In the genomic region with DNA sequence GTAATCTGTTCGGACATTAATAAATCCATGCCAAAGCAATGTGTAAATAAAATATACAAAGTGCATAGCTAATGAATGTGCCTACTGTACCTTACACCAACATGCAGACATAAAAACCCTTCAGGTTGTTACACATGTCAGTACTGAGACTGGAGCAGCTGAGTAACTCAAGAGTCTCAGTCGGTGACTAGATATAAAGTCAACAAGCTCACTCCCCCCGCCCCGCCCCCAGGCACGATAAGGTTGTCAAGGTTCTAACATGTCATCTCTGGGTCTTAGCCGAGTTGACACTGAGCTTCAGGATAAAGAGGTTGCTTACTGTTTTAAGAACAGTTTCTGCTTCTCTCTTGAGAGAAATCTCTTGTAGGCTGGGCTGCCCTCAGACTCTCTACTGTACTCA, we compare ENCODE assay signal across 11 mouse cellular contexts.
DNase-seq lines count a peak whose midpoint lies in the region; ATAC-seq and TF ChIP-seq lines count a peak whose summit lies in the region.
"Had no signal": no experiment of that assay in that cellular context is flagged by ENCODE, and none has a peak within 500 bp of the region (broad histone marks: within the 10 kb centered on the region; RNA-seq: fewer than 3 reads in every experiment).

No protein-coding gene starts in this region.

- peaks cover 7% of the 10 kb centered on the region; the same call in 1 of the 2 replicates for H3K36me3 ChIP-seq in heart, embryonic 15.5 days
- H3K36me3 ChIP-seq in heart, embryonic 11.5 days (ENCODE audit: control insufficient read depth, insufficient read depth, low read length), result no peaks in the 10 kb centered on the region
- no peaks in the 10 kb centered on the region for H3K36me3 ChIP-seq in stomach, postnatal 0 days (ENCODE audit: control insufficient read depth, insufficient read depth, low read length)
- H3K36me3 ChIP-seq: forebrain, embryonic 12.5 days had no signal

- peaks cover 19% of the 10 kb centered on the region for H3K4me1 ChIP-seq in heart, embryonic 15.5 days (replicated peaks)
- H3K4me1 ChIP-seq in heart, embryonic 11.5 days (ENCODE audit: control insufficient read depth, insufficient read depth, low read length), result peaks cover 10% of the 10 kb centered on the region
- no peaks in the 10 kb centered on the region for H3K4me1 ChIP-seq in stomach, postnatal 0 days (replicated peaks; ENCODE audit: control insufficient read depth, insufficient read depth)
- H3K4me1 ChIP-seq: forebrain, embryonic 12.5 days had no signal

- H3K4me3 ChIP-seq in heart, embryonic 15.5 days, result no peak overlapping the region
- no peak overlapping the region for H3K4me3 ChIP-seq in heart, embryonic 11.5 days (ENCODE audit: low read depth, low read length)
- no peak overlapping the region for H3K4me3 ChIP-seq in stomach, postnatal 0 days (ENCODE audit: low read depth, low read length)
- H3K4me3 ChIP-seq: forebrain, embryonic 12.5 days had no signal

- peak overlapping the region; percentile 37; the same call in 1 of the 2 replicates for H3K27ac ChIP-seq in heart, embryonic 15.5 days
- no peak overlapping the region for H3K27ac ChIP-seq in heart, embryonic 11.5 days (ENCODE audit: low read depth, low read length)
- no peak overlapping the region for H3K27ac ChIP-seq in stomach, postnatal 0 days (replicated peaks)
- H3K27ac ChIP-seq: forebrain, embryonic 12.5 days had no signal

- ATAC-seq in heart, embryonic 15.5 days (replicated peaks; ENCODE audit: insufficient number of reproducible peaks, insufficient read depth, low FRiP score, low read depth), result no peak; the same call in 1 of the 2 replicates
- ATAC-seq in heart, embryonic 11.5 days (replicated peaks; ENCODE audit: insufficient number of reproducible peaks, low FRiP score, low TSS enrichment), result no peak
- ATAC-seq in erythroid progenitor cell, adult 5-6 weeks (replicated peaks; ENCODE audit: low FRiP score, poor library complexity, severe bottlenecking), result 0 out of 2 replicates have a peak, but pooled peaks have one; percentile 39
- ATAC-seq in stomach, postnatal 0 days (ENCODE audit: low FRiP score, low TSS enrichment), result peak; percentile 71; the same call in 1 of the 2 replicates

- TF ChIP-seq EP300 in stomach, postnatal 0 days (optimal IDR thresholded peaks at IDR 0.05), result no peak

- no peaks in the 10 kb centered on the region for H3K27me3 ChIP-seq in heart, embryonic 15.5 days
- 0 out of 2 replicates have a peak, but pooled peaks cover 4% of the 10 kb centered on the region for H3K27me3 ChIP-seq in heart, embryonic 11.5 days (ENCODE audit: control insufficient read depth, insufficient read depth, low read length)
- H3K27me3 ChIP-seq in stomach, postnatal 0 days (ENCODE audit: control insufficient read depth, insufficient read depth, low read length), result no peaks in the 10 kb centered on the region
- H3K27me3 ChIP-seq: forebrain, embryonic 12.5 days had no signal

- 29% methylated on average over 6 of the region's 6 CpGs for WGBS in heart, embryonic 15.5 days
- WGBS in heart, embryonic 11.5 days (ENCODE audit: insufficient replicate concordance), result 23% methylated on average over 6 of the region's 6 CpGs
- 24% methylated on average over 6 of the region's 6 CpGs for WGBS in stomach, postnatal 0 days

- no peaks in the 10 kb centered on the region for H3K9me3 ChIP-seq in heart, embryonic 15.5 days (replicated peaks)
- no peaks in the 10 kb centered on the region for H3K9me3 ChIP-seq in heart, embryonic 11.5 days (replicated peaks; ENCODE audit: control insufficient read depth, low read length)
- no peaks in the 10 kb centered on the region for H3K9me3 ChIP-seq in stomach, postnatal 0 days (ENCODE audit: control insufficient read depth, low read length)
- H3K9me3 ChIP-seq: forebrain, embryonic 12.5 days had no signal

- DNase-seq in testis, postnatal 10 days (ENCODE audit: low spot score), result peak; percentile 69
- no peak for DNase-seq in testis, postnatal 14 days (ENCODE audit: low spot score)
- DNase-seq in stomach, postnatal 0 days (ENCODE audit: low spot score), result peak; percentile 60
- no peak for DNase-seq in cerebellum, adult 11 months
- DNase-seq in thymus, postnatal 4 days, result no peak
- DNase-seq: kidney, postnatal 4 days; lung, embryonic 14.5 days had no signal

- no peak for TF ChIP-seq CTCF in stomach, postnatal 0 days (IDR thresholded peaks at IDR 0.05; ENCODE audit: low read depth)

- H3K4me2 ChIP-seq in heart, embryonic 15.5 days, result no peak overlapping the region
- H3K4me2 ChIP-seq in heart, embryonic 11.5 days, result no peak overlapping the region
- no peak overlapping the region for H3K4me2 ChIP-seq in stomach, postnatal 0 days (replicated peaks; ENCODE audit: low read depth)
- H3K4me2 ChIP-seq: forebrain, embryonic 12.5 days; lung, embryonic 14.5 days had no signal

- H3K9ac ChIP-seq in heart, embryonic 15.5 days, result no peak overlapping the region
- no peak overlapping the region for H3K9ac ChIP-seq in heart, embryonic 11.5 days (ENCODE audit: low read depth, low read length)
- no peak overlapping the region for H3K9ac ChIP-seq in stomach, postnatal 0 days (ENCODE audit: low read length)
- H3K9ac ChIP-seq: forebrain, embryonic 12.5 days; lung, embryonic 14.5 days had no signal

Comparison
In these comparisons a context has a peak if more than half of its experiments do, and no peak if none do; other contexts are left out.
1. DNase-seq: peak in testis, postnatal 10 days (single experiment) and stomach, postnatal 0 days (single experiment); none in testis, postnatal 14 days (single experiment), cerebellum, adult 11 months (single experiment) and thymus, postnatal 4 days (single experiment).
2. ATAC-seq: peak in erythroid progenitor cell, adult 5-6 weeks (single experiment) and stomach, postnatal 0 days (single experiment); none in heart, embryonic 15.5 days (single experiment) and heart, embryonic 11.5 days (single experiment).